Mouse (Mus musculus) midbrain, embryonic 10.5 days (tissue): ENCODE data around the gene C2cd6. TPM values are rescaled to one million over a fixed set of nuclear protein-coding genes. Genes with fewer than 3 reads are reported as not detected.

ENCODE experiments used
- DNase-seq: peaks from one replicate; pipeline ENCODE4 v3.0.0-alpha.2; 2017; ENCODE audit warnings: low spot score
- H3K27ac ChIP-seq: fragments of 300-500 bp; sonication (generic); replicated peaks from 2 replicates; pipeline ENCODE4 v1.5.1; 2016; ENCODE audit warnings: mild to moderate bottlenecking
- H3K27me3 ChIP-seq: fragments of 300-500 bp; sonication (generic); 2 replicates; pipeline ENCODE4 v1.6.1; 2016; ENCODE audit warnings: low read depth, mild to moderate bottlenecking; ENCODE audit not compliant: poor library complexity, severe bottlenecking
- H3K36me3 ChIP-seq: fragments of 300-500 bp; sonication (generic); 2 replicates; pipeline ENCODE4 v1.6.1; 2016; ENCODE audit warnings: mild to moderate bottlenecking, moderate library complexity
- H3K4me1 ChIP-seq: fragments of 300-500 bp; sonication (generic); 2 replicates; pipeline ENCODE4 v1.6.1; 2016
- H3K4me3 ChIP-seq: fragments of 300-500 bp; sonication (generic); 2 replicates; pipeline ENCODE4 v1.5.1; 2016; ENCODE audit warnings: mild to moderate bottlenecking, moderate library complexity
- H3K9me3 ChIP-seq: fragments of 300-500 bp; sonication (generic); replicated peaks from 2 replicates; pipeline ENCODE4 v1.6.1; 2016; ENCODE audit warnings: mild to moderate bottlenecking
- WGBS: fragments of 180-500 bp; shearing (Covaris S2); methylation state at CpG from one replicate; pipeline ENCODE4 v1.1.7; 2016; 5-methylcytosine and 5-hydroxymethylcytosine counted together
- polyA plus RNA-seq: library from polyadenylated mRNA; unstranded; fragments of >200 nt; fragmentation: Nextera tagmentation; extraction: Ambion mirVana; gene quantifications from 2 replicates; pipeline ENCODE4 v1.2.1, GENCODE M21; 2016

The C2cd6 gene
- not detected in 2 replicates for polyA plus RNA-seq

- no peak for DNase-seq
- WGBS = 92% methylated on average over 19 of the region's 19 CpGs
- H3K4me3 ChIP-seq = no peak within 1 kb of the TSS
- H3K4me1 ChIP-seq = no peaks in the 10 kb centered on the region
- H3K36me3 ChIP-seq = peaks cover 7% of the 10 kb centered on the region
- no peak within 1 kb of the TSS for H3K27ac ChIP-seq
- H3K27me3 ChIP-seq = no peaks in the 10 kb centered on the region
- no peaks in the 10 kb centered on the region for H3K9me3 ChIP-seq
These were observed at the start of gene C2cd6 for GRCm38 (mm10) chr1:59094705-59095104. TSS of gene C2cd6 (minus strand) at chr1:59094900.

DNA sequence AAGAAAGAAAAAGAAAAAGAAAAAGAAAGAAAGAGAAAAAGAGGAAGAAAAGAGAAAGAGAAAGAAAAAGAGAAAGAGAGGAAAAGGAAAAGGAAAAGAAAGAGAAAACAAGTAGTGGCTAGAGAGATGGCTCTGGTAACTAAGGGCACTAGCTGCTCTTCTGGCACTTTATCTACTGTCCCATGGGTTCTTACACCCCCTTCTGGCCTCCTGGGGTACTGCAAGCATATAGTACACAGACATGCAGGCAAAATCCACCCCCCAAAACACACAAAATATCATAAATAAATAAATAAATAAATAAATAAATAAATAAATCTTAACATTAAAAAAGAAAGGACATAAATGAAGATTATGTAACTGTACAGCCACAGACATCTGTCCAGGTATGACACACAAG is 48.1 kb upstream of the C2cd6 start:
- Histone ChIP-seq H3K36me3 (no peaks in the 10 kb centered on the region), H3K4me3 (no peak overlapping the region), H3K27me3 (no peaks in the 10 kb centered on the region), H3K27ac (no peak overlapping the region), H3K9me3 (0 out of 2 replicates have a peak, but pooled peaks cover 7% of the 10 kb centered on the region), H3K4me1 (no peaks in the 10 kb centered on the region)
- peak; percentile 54 for DNase-seq

DNA sequence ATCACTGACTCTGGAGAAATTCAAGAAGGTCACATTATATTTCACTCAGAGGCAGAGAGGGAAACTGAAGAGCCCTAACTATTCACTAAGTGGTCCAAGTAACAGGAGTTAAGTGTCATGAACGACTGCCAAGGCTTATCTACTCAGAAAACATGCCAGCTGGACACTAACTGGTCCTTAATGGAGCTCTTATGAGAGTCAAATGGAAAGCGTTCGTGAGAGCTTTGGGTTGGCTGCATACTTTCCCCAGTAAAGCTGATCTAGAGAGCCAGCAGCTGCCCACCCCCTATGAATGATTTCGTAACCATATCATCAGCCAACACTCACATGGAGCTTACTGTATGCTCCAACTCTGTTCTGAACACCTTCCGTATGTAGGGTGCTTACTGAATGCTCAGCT is 39.7 kb upstream of the C2cd6 start:
- no peak overlapping the region for H3K27ac ChIP-seq
- no peak overlapping the region for H3K4me3 ChIP-seq
- H3K9me3 ChIP-seq = no peaks in the 10 kb centered on the region
- WGBS = 80% methylated on average over 5 of the region's 5 CpGs
- H3K27me3 ChIP-seq = no peaks in the 10 kb centered on the region
- H3K36me3 ChIP-seq = no peaks in the 10 kb centered on the region
- no peaks in the 10 kb centered on the region for H3K4me1 ChIP-seq
- DNase-seq = no peak

DNA sequence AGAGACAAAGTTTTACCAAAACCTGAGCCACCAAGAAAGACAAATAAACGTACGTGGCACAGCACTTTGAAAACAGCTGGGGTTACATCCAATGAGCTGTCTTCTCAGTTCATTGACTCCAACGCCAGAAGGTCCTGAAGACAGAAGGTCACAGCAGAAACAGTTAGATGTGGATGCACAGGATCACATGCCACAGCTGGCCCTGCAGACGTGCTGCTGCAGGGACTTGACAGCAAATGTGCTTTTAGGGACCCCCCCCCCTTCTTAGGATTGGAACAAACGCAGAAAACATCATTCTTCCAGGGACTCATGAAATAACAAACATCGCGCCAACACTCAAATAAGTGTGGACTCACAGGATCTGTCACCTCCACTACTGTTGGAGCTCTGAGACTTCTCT is 34.2 kb upstream of the C2cd6 start:
- H3K27ac ChIP-seq = no peak overlapping the region
- no peaks in the 10 kb centered on the region for H3K27me3 ChIP-seq
- no peaks in the 10 kb centered on the region for H3K4me1 ChIP-seq
- H3K4me3 ChIP-seq = no peak overlapping the region
- no peaks in the 10 kb centered on the region for H3K36me3 ChIP-seq
- no peaks in the 10 kb centered on the region for H3K9me3 ChIP-seq
- WGBS = 75% methylated on average over 7 of the region's 7 CpGs
- no peak for DNase-seq

DNA sequence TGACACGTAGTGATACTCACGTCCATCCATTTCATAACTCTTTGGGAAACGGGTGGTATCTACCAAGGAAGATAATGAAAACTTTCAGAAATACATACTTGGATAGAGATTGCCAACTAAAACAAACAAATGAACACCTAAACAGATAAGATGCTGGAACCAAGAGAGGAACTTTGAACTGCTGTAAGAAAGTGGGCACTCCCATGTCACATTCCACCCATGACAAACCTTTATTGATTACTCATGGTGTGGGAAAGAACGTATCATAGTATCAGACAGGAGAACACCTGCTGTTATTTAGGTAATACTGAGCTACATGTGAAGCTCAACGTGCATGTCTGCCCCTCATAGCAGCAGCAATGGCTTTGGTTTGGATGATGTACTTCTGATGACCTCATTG is 30.9 kb upstream of the C2cd6 start:
- no peak overlapping the region for H3K27ac ChIP-seq
- H3K4me3 ChIP-seq = no peak overlapping the region
- no peaks in the 10 kb centered on the region for H3K36me3 ChIP-seq
- no peak for DNase-seq
- WGBS = 84% methylated on average over 5 of the region's 5 CpGs
- H3K9me3 ChIP-seq = no peaks in the 10 kb centered on the region
- H3K4me1 ChIP-seq = peaks cover 5% of the 10 kb centered on the region
- H3K27me3 ChIP-seq = no peaks in the 10 kb centered on the region

DNA sequence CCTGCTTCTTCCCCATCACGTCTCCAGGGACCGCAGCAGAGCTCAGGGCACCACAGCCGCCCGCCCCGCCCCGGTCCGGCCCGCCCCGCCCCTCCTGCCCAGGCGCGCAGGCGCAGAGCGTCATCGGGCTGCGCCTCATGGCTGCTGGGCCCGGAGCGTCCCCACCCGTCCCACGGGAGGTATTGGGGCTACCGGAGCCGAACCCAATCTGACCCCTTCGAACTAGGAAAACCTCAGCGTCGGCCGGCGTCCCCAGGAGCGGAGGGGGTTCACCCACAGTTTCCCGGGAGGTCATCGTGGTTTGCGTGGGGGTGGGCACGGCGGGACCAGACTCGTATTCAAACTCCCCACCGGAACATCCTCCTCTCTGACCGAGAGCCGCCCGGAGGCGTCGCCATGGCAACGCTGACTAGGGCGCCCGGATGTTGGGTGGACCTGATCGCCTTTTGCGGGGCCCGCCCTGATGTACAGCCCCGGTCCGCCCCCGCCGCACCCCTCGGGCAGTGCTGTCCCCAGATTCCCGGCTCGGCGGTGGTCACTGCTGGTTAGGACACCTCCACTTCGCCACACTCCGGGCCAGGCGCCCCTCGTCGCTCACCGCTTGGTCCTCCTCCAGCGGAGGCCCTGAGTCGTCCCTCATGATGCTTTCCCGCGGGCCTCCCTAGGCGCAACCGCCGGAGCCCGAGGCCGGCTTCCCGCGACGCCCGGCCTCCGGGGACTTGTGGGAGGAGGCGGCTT is 25.2 kb upstream of the C2cd6 start, which contains the start of gene Tmem237:
Tmem237 (minus strand) TSS at position 689 of the 738 bp plus-strand sequence.
- H3K36me3 ChIP-seq = peaks cover 18% of the 10 kb centered on the region
- no peaks in the 10 kb centered on the region for H3K27me3 ChIP-seq
- H3K4me3 ChIP-seq = peak within 1 kb of the TSS; percentile 70
- H3K4me1 ChIP-seq = peaks cover 27% of the 10 kb centered on the region
- under 1% methylated on average over 74 of the region's 74 CpGs for WGBS
- peak within 1 kb of the TSS; percentile 94 for H3K27ac ChIP-seq
- H3K9me3 ChIP-seq = no peaks in the 10 kb centered on the region
- peak; percentile 96 for DNase-seq

GRCm38 (mm10) chr1:59110524-59110923 is 15.8 kb upstream of the C2cd6 start:
- 91% methylated on average over 8 of the region's 8 CpGs for WGBS
- Histone ChIP-seq H3K4me1 (no peaks in the 10 kb centered on the region), H3K27ac (no peak overlapping the region), H3K9me3 (no peaks in the 10 kb centered on the region), H3K4me3 (no peak overlapping the region), H3K36me3 (peaks cover 89% of the 10 kb centered on the region), H3K27me3 (no peaks in the 10 kb centered on the region)
- DNase-seq = no peak

DNA sequence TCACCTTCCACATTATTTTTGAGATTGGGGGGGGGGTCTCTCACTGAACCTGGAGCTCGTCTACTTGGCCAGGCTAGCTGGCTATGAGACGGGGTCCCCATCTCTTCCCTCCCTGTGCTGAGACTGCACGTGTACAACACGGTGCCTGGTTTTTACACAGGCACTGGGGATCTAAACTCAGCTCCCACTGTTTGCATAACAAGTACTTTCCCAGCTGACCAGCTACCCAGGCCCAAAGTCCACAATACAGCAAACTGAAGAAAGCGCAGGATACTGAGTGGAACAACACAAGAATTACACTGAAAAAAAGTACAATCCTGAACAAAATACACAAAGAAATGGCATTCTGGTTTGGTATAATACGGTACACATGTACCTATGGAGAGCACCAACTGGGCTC is 7.4 kb upstream of the C2cd6 start:
- WGBS = 90% methylated on average over 6 of the region's 6 CpGs
- no peak for DNase-seq
- Histone ChIP-seq H3K4me3 (no peak overlapping the region), H3K27me3 (no peaks in the 10 kb centered on the region), H3K36me3 (peaks cover 55% of the 10 kb centered on the region), H3K9me3 (no peaks in the 10 kb centered on the region), H3K4me1 (no peaks in the 10 kb centered on the region), H3K27ac (no peak overlapping the region)

DNA sequence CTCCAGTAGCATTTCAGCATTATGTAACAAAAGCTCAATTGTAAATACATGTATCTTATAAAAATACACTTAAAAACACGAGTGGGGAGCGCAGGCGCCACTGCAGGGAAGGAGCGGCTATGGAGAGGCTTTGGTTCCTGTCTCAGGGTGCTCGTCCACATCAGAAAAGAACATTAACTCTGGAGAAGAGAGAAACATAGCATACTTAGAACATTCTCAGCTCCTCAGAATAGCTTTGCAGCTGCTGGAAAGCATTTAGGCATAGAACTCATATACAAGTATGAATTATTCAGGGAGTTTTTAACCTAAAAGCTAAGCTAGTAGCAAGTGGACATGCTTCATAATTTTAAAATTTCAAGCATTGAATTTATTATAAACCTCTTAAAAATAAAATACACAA is 6.3 kb upstream of the C2cd6 start:
- Histone ChIP-seq H3K36me3 (peaks cover 44% of the 10 kb centered on the region), H3K27me3 (no peaks in the 10 kb centered on the region), H3K27ac (no peak overlapping the region), H3K4me3 (no peak overlapping the region), H3K4me1 (no peaks in the 10 kb centered on the region), H3K9me3 (no peaks in the 10 kb centered on the region)
- WGBS = 94% methylated on average over 5 of the region's 5 CpGs
- DNase-seq = no peak

DNA sequence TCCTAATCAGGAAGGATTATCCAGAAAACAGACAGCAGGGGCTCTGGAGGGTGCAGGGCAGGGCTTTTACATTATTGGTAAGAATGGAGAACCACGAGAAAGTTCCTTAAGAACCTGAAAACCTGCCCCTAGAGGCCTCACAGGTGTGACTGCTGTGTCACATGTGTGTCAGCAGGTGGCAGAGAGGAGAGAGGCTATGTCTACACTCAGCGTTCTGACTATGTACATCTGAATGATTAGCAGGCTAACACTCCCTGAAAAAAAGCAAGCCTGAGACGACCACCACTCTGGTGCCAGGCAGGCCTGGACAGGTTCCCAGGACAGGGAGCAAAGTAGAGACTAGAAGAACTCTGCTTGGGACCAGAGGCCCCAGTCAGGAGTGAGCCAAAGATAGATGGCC is 23.8 kb downstream of the C2cd6 start:
- no peak overlapping the region for H3K27ac ChIP-seq
- WGBS = 41% methylated on average over 3 of the region's 3 CpGs
- H3K4me3 ChIP-seq = no peak overlapping the region
- no peaks in the 10 kb centered on the region for H3K27me3 ChIP-seq
- DNase-seq = no peak
- no peaks in the 10 kb centered on the region for H3K9me3 ChIP-seq
- no peaks in the 10 kb centered on the region for H3K4me1 ChIP-seq
- H3K36me3 ChIP-seq = no peaks in the 10 kb centered on the region

GRCm38 (mm10) chr1:59067976-59068375 is 26.7 kb downstream of the C2cd6 start:
- Histone ChIP-seq H3K27ac (no peak overlapping the region), H3K9me3 (no peaks in the 10 kb centered on the region), H3K27me3 (no peaks in the 10 kb centered on the region), H3K36me3 (no peaks in the 10 kb centered on the region), H3K4me3 (no peak overlapping the region), H3K4me1 (no peaks in the 10 kb centered on the region)
- DNase-seq = peak; percentile 41
- WGBS = 10% methylated on average over 3 of the region's 3 CpGs

DNA sequence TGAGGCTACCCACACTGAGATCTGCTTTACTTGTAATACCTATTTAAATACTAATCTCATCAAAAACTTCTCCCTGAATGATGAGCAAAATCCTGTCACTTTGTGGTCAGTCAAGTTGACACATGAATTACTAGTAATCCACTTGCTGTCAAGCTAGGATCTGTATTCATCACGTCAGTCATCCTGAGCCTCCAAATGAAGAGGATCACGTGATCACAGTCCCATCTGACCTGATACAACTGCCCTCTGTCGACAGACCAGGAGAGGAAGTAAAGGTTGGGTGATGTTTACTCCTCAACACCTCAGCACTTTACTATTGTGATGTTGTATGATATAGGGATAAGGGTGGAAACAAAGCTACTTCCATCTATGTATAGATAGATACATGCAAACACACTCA is 31.0 kb downstream of the C2cd6 start:
- DNase-seq = no peak
- Histone ChIP-seq H3K4me3 (no peak overlapping the region), H3K27me3 (no peaks in the 10 kb centered on the region), H3K9me3 (no peaks in the 10 kb centered on the region), H3K36me3 (no peaks in the 10 kb centered on the region), H3K4me1 (no peaks in the 10 kb centered on the region), H3K27ac (no peak overlapping the region)
- 62% methylated on average over 3 of the region's 3 CpGs for WGBS

- no peaks in the 10 kb centered on the region for H3K4me1 ChIP-seq
- H3K27me3 ChIP-seq = no peaks in the 10 kb centered on the region
- no peaks in the 10 kb centered on the region for H3K9me3 ChIP-seq
- DNase-seq = no peak
- WGBS = 75% methylated on average over 2 of the region's 2 CpGs
- H3K27ac ChIP-seq = no peak overlapping the region
- no peaks in the 10 kb centered on the region for H3K36me3 ChIP-seq
- no peak overlapping the region for H3K4me3 ChIP-seq
These were observed 37.7 kb downstream of the C2cd6 start for GRCm38 (mm10) chr1:59056955-59057354.
